Mouse (Mus musculus) ES-E14 (cell line): Measurements from ENCODE around the gene Dagla.

ENCODE experiments used
- CHD2 ChIP-seq: IDR thresholded peaks from 2 replicates; pipeline ENCODE4 v1.6.1; 2014; ENCODE audit warnings: mild to moderate bottlenecking, low read depth, low read length, inconsistent platforms
- HCFC1 ChIP-seq: IDR thresholded peaks from 2 replicates; pipeline ENCODE4 v1.6.1; 2012; ENCODE audit warnings: low read length, inconsistent platforms, borderline replicate concordance; ENCODE audit not compliant: insufficient read depth
- MAFK ChIP-seq: IDR thresholded peaks from 2 replicates; pipeline ENCODE4 v1.6.1; 2014; ENCODE audit warnings: mild to moderate bottlenecking, low read depth, low read length, inconsistent platforms; ENCODE audit not compliant: insufficient read depth
- ZC3H11A ChIP-seq: IDR thresholded peaks from 2 replicates; pipeline ENCODE4 v1.6.1; 2012; ENCODE audit warnings: low read depth, mild to moderate bottlenecking, inconsistent platforms, low read length, borderline replicate concordance
- ZNF384 ChIP-seq: IDR thresholded peaks from 2 replicates; pipeline ENCODE4 v1.6.1; 2012; ENCODE audit warnings: low read depth, low read length, inconsistent platforms

- no peak for TF ChIP-seq ZNF384
- no peak for TF ChIP-seq HCFC1
- TF ChIP-seq ZC3H11A, result no peak
- TF ChIP-seq MAFK, result no peak
- TF ChIP-seq CHD2, result no peak
These were observed 13.1 kb upstream of the Dagla start for GRCm38 (mm10) chr19:10317795-10318194.
